Mouse (Mus musculus) gastrocnemius, postnatal 10 days (tissue): Measurements from ENCODE around the gene Dock7. TPM values are rescaled to one million over a fixed set of nuclear protein-coding genes. Genes with fewer than 3 reads are reported as not detected.

ENCODE experiments used
- DNase-seq: peaks from one replicate; pipeline ENCODE4 v3.0.0; 2021; ENCODE audit warnings: mixed read lengths
- total RNA-seq, 2 experiments: library from RNA; stranded (reverse); gene quantifications; 2 replicates each; pipeline ENCODE4 v1.2.3; 2021

The Dock7 gene
- total RNA-seq, 2 experiments from 2014 or later: 21.8 to 33.0 TPM

DNA sequence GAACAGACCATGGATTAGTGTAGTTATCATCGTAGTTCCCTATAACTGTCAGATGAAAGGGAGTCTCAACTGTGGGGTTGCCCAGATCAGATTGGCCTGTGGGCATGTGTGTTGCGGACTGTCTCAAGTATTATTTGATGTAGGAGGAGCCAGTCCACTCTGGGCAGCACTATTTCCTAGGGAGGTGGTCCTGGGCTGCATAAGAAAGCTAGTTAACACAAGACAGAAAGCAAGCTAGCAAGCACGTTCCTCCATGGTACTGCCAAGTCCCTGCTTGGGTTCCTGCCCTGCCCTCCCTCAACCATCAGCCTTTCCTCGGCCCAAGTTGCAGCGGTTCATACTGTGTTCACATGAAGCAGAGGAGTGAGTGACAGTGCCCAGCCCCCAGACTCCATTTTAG lies 210.5 kb downstream of the Dock7 start:
- DNase-seq: no peak

DNA sequence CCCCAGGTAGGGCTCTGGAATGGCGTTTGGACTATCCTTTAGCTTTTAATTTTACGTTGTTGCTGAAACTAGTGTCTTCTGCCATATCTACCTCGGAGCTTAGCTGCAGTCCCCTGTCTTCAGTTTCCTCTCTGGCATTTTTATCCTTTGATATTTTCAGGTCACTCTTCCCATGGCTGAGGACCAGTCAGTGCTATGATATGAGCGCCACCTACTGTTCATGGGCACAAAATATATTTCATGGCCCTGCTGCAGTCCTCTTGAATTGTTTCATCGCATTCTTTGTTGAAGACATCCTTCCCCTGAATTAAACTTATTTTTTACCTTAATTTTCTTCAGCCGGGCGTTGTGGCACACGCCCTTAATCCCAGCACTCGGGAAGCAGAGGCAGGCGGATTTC lies 233.6 kb downstream of the Dock7 start:
- DNase-seq: peak; percentile 22

Other genes with a start within 250 kb of the Dock7 start
- gene Usp1, start 197.1 kb downstream of the Dock7 start, total RNA-seq: 10 to 100 TPM; 18.7 to 19.2 TPM
- gene Angptl3, start 90.0 kb downstream of the Dock7 start, total RNA-seq: not detected
- gene Atg4c, start 73.0 kb upstream of the Dock7 start, total RNA-seq: 1 to 10 TPM; 6.8 to 7.5 TPM
- under 1 TPM in 1 of 2 experiments, not detected in 1; 0.38 TPM for gene Gm12689, start 175.0 kb upstream of the Dock7 start, total RNA-seq